Mouse (Mus musculus) c-Kit-positive CD71-positive TER-119-positive erythroid progenitor cells, embryonic 14.5 days (primary cell): Measurements from ENCODE around the gene Fgd2.
"Not testable (repeated sequence)": the region's sequence is repeated elsewhere in the genome, so short reads cannot be mapped to it uniquely, and the experiment has no call there.

ENCODE experiments used
- DNase-seq: peaks from one replicate; pipeline ENCODE4 v3.0.0-alpha.2; 2013; ENCODE audit warnings: low spot score

The Fgd2 gene

DNA sequence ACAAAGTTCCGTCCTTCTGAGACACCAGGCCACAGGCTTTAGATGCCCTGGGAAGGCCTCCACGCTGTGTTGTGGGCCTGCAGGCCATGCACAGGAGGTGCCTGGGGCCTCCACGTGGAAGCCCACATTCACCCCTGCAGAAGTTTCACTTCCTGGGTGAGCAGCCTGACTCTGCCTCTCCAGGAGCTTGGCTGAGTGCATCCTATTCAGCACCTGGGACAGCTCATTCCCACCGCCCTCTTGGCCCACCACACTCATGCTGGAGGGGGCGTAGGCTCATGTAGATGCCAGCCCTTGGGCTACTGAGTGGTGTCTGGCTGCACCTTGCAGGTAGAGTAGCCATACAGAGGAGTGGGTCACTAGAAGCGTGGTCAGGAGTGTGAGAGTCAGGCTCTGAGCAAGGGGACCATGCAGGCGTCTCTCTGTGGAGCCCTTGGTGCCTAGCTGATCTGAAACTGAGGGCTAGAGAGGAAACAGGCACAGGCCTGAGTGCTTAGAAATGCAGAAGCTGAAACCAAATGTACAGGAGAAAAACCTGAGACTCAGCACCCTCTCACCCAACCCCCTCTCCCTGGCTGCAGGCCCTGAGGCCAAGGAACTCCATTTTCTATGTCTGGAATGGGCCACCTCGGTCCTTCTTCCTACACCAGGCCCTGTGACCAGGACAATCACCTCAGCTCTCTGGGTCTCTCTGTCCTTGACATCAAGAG, 1.4 kb downstream of the Fgd2 start:
- no peak for DNase-seq

DNA sequence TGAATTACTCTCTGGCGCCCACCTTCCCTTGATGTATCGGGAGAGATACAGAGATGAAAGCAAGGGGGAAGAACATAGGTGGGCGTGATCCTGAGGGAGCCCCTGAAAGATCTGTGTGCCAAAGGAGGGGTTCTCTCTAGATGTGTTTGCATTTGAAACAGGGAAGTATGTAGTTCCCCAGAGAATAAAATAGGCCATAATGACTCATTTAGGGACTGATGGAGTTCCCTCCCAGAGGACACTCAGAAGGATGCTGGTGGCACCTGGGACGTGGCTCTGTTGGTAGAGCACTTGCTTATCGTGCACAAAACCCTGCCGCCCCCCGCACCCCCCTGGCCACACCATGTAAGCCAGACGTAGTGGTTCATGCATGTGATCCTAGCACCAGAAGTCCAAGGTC, 2.4 kb downstream of the Fgd2 start:
- no peak for DNase-seq

DNA sequence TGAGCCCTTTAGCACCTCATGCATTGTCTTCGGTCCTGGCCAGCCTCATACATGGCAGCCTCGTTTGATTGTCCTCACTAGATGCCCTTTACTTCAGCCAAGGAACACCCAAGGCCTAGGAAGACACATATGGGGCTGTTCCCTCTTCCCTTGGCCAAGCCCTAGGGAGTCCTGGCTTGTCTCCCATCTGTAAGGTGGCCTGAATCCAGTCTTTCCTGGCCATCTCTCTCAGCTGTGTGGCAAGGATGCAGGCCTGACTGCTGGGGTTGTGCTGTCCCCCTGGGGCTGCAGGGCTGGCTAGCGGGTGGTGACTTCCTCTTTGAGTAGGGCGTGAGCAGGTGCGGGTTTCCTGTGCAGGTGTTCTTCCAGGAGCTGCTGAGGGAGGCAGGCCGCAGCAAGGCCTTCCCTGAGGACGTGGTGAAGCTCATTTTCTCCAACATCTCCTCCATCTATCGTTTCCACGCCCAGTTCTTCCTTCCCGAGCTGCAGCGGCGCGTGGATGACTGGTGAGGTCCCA, 4.4 kb downstream of the Fgd2 start:
- DNase-seq: no peak

DNA sequence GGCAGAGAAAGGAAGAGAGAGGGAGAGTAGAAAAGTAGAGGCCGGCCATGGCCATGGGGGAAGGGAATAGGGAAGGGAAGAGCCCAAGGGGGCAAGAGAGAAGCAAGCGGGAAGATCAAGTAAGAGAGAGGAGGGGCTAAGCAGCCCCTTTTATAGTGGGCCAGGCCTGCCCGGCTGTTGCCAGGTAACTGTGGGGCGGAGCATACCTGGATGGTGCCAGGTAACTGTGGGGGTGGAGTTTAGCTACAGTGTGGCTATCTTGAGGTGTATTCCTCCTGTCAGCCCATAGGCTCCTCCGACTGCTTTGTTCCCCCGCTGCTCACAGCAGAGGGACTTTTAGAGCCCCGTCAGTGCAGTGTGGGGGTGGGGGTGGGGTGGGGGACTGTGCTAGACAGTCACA, 8.0 kb downstream of the Fgd2 start:
- DNase-seq: no peak

- DNase-seq: peak; percentile 87
These were observed 10.4 kb downstream of the Fgd2 start for GRCm38 (mm10) chr17:29370984-29371723.

DNA sequence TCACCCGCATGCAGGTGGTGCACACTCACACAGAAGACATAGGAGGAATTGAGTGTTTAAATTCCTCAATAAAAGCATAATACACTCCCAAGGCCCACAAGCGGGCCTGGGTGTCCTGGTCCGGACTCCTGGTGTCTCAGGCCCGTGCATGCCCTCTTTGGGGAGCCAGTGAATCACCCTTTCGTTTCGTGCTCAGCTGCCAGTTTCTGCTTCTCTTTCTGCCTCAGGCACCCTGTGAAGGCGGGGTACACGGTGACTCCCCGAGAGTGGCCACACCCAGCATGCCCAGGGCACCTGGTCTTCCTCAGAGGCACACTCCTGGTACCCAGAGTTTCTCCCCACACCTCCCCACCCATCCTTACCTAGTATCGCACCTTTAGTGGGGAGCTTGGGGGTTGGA, 15.2 kb downstream of the Fgd2 start:
- DNase-seq: no peak

GRCm38 (mm10) chr17:29378056-29378455, 17.3 kb downstream of the Fgd2 start:
- DNase-seq: no peak

- no peak for DNase-seq
These were observed 19.5 kb downstream of the Fgd2 start for GRCm38 (mm10) chr17:29380241-29380640.

- peak; percentile 79 for DNase-seq
These were observed 20.8 kb downstream of the Fgd2 start for GRCm38 (mm10) chr17:29381472-29381871.

DNA sequence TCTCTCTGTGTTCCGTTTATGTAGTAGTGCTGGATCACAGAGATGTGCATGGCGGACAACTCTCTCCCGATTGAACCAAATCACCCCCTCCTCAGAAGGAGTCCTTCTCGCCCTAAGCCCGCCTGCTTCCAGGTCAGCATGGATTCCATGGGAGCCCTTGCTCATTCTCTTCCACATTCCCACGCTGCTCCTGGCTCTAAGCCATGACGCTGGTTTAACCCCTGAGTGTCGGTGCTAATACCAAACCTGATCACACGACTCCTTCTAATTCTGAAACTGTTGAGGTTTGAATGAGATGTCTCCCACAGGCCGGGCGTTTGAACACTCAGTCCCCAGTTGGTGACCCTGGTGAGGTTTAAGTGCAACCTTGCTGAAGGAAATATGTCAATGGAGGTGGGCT, 21.7 kb downstream of the Fgd2 start:
- no peak for DNase-seq

GRCm38 (mm10) chr17:29383923-29384322, 23.2 kb downstream of the Fgd2 start:
- DNase-seq: no peak

GRCm38 (mm10) chr17:29384850-29385438, 24.2 kb downstream of the Fgd2 start:
- no peak for DNase-seq

DNA sequence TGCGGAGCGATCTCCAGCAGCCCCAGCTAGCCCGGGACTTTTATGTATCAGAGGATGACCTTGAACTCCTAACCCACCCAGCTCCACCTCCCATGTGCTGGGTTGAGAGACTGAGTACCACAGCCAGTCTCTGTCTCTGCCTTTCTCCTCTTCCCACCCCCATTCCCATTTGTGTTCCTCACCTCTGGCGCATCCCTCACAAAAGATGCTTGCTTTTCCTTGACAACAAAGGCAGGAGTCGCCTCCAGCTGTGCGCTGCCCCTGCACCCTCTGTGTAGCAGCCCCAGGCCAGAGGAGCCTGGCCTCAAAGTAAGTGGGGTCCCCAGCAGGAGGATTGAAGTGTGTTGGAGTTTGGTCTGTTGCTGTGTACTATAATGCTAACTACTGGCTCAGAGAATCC, 25.0 kb downstream of the Fgd2 start:
- DNase-seq: no peak

- DNase-seq: no peak
These were observed 28.3 kb downstream of the Fgd2 start for GRCm38 (mm10) chr17:29388978-29389377.

GRCm38 (mm10) chr17:29391280-29391679, 30.6 kb downstream of the Fgd2 start:
- no peak for DNase-seq

GRCm38 (mm10) chr17:29393335-29394089, 32.8 kb downstream of the Fgd2 start:
- DNase-seq: no peak

DNA sequence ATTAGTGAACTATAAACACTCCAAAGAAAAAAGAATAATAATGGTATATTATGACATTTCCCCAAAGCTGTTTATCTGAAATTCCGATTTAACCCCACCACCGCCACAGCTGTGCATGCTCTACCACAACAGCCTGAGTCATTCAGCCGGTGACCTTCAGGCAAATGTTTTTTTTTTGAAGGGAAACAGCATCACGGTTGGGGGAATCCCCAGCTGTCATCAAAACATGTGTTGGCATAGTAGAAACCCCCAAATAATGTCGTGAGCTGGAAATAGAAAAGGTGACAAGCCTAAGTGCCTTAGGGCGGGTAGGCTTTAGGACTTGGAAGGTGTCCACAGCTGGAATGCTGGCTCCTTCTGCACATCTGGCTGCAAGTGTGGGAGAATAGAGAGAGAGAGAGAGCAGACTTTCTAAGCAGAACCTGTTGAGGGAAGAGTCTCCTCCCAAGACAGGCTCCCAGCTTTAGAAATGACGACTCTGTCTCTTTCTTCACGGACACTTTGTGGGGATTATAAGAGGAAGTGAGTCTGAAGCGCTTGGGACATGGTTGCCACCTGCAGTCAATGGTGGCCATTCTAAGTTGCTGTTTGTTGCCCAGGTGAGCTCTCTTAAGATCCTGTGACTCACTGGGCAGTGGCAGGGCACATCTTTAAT, 33.5 kb downstream of the Fgd2 start:
- no peak for DNase-seq

- not testable (repeated sequence) for DNase-seq
These were observed 34.0 kb downstream of the Fgd2 start for GRCm38 (mm10) chr17:29394761-29395160.

- peak; percentile 21 for DNase-seq
These were observed 34.7 kb downstream of the Fgd2 start for GRCm38 (mm10) chr17:29395381-29395780.

DNA sequence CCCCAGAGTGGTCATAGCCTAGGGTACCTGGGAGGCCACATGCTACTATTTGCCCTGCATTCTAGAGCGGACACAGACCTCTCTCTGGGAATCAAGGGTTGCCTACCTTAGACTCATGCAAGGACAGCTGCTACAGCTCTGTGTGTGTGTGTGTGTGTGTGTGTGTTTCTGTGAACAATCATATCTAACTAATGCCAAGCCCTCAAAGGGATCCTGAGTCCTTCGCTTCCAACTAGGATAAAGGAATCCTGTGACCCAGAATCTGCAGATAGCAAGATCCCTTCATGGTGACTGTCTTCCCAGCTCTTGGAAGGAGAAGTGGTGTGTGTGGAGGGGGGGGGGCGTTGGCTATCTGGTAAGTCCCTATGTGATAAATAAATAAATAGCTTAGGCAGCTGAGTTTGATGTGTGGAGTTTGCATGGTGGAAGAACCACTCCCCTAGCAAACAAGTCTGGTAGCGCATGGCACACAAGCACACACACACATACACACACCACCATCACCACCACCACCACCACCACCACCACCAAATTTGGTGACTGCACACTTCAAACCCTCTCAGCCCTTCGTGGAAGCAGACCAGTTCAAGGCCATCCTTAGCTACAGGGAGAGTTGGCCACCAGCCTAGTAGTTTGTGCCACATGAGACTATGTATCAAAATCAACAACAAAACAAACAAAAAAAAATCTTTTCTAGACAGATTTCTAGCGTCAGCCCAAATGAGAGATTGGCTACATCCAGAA, 35.5 kb downstream of the Fgd2 start:
- no peak for DNase-seq

DNA sequence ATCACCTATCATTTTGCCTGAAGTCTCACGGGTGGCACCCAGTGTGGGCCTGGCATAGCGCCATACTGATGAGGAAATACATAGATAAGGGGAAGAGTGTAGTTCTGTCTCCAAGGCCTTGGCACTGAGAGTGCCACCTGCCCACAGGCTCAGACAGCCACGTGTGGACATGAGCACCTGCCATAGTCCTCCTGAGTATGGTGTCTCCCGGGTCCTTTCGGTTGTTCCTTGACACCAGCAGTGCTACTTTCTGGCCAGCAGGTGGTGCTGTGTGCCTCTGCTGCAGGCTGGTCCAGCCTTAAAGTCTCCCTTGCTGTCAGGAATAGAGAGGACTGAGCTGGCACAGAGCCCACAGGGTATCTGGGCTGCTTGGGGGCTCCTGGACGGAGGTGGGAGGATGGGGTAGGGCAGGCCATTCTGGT, 36.1 kb downstream of the Fgd2 start:
- DNase-seq: peak; percentile 87
